Mouse (Mus musculus): ENCODE results near the gene Kcnip2. TPM values are rescaled to one million over a fixed set of nuclear protein-coding genes. Genes with fewer than 3 reads are reported as not detected.

Gene Kcnip2
- polyA plus RNA-seq, 1 experiment = not detected

DNA sequence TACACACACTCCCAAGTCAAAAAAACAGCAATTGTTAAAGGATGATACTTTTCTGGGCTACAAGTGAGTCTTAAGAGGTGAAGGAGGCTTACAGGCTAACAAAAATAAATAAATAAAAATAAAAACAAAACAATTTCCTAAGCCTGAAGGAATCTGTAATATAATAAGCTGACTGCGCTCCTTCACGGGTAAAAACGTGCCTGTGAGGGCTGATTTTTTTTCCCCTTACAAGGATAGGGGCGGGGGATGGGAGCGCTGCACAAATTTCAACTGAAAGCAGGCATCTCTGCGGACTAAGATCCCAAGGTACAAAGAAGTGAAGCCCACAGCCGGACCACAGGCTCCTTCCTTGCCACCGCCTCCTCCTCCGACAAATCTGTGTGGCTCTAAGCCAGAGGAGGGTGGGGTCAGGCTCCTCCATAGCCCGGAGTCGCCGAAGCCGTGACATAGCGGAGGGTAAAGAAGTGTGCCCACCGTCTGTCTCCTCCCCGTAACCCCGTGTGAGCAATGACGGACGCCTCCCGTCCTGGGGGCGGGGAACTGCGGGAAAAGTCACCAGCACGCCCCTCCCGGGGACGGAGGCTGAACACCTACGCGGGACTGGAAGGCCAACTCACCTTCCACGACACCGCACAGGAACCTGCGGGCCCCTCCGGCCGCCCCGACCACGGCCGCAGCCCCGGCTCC is 33.4 kb downstream of the Kcnip2 start:
- H3ac ChIP-seq (ENCODE audit: control insufficient read depth, insufficient read length, low read depth) = peak overlapping the region; percentile 89
- TF ChIP-seq MYOD1 (IDR thresholded peaks at IDR 0.05; ENCODE audit: control insufficient read depth, insufficient read length, low read depth) (no peak), MYOG (IDR thresholded peaks at IDR 0.05; ENCODE audit: control insufficient read depth, extremely low read depth, insufficient read length) (no peak), CTCF (IDR thresholded peaks at IDR 0.05; ENCODE audit: control insufficient read depth, insufficient read depth, insufficient read length) (no peak), USF1 (IDR thresholded peaks at IDR 0.05; ENCODE audit: low read depth) (no peak), MAX (IDR thresholded peaks at IDR 0.05) (no peak), FOSL1 (IDR thresholded peaks at IDR 0.05; ENCODE audit: insufficient read depth, low read length, poor library complexity, severe bottlenecking) (no peak), CEBPB (IDR thresholded peaks at IDR 0.05; ENCODE audit: low read depth) (no peak)
- peaks cover 58% of the 10 kb centered on the region for H3K79me2 ChIP-seq (ENCODE audit: control insufficient read depth, insufficient read depth)
- H3K79me3 ChIP-seq (ENCODE audit: low read depth) = peaks cover 53% of the 10 kb centered on the region
- no peaks in the 10 kb centered on the region for H3K27me3 ChIP-seq (ENCODE audit: control insufficient read depth, insufficient read depth, insufficient read length)
- peaks cover 31% of the 10 kb centered on the region for H3K36me3 ChIP-seq (ENCODE audit: control insufficient read depth, insufficient read depth)
- peak overlapping the region; percentile 87 for H3K4me3 ChIP-seq (ENCODE audit: insufficient read depth, poor library complexity, severe bottlenecking)

GRCm38 (mm10) chr19:45781676-45782075 is 34.2 kb downstream of the Kcnip2 start:
- H3K79me2 ChIP-seq (ENCODE audit: control insufficient read depth, insufficient read depth) = peaks cover 65% of the 10 kb centered on the region
- no peaks in the 10 kb centered on the region for H3K27me3 ChIP-seq (ENCODE audit: control insufficient read depth, insufficient read depth, insufficient read length)
- H3ac ChIP-seq (ENCODE audit: control insufficient read depth, insufficient read length, low read depth) = no peak overlapping the region
- H3K79me3 ChIP-seq (ENCODE audit: low read depth) = peaks cover 54% of the 10 kb centered on the region
- peaks cover 39% of the 10 kb centered on the region for H3K36me3 ChIP-seq (ENCODE audit: control insufficient read depth, insufficient read depth)
- no peak for TF ChIP-seq MAX (IDR thresholded peaks at IDR 0.05)
- TF ChIP-seq CTCF (IDR thresholded peaks at IDR 0.05; ENCODE audit: control insufficient read depth, insufficient read depth, insufficient read length) = no peak
- TF ChIP-seq FOSL1 (IDR thresholded peaks at IDR 0.05; ENCODE audit: insufficient read depth, low read length, poor library complexity, severe bottlenecking) = no peak
- no peak for TF ChIP-seq CEBPB (IDR thresholded peaks at IDR 0.05; ENCODE audit: low read depth)
- TF ChIP-seq USF1 (IDR thresholded peaks at IDR 0.05; ENCODE audit: low read depth) = no peak
- TF ChIP-seq MYOD1 (IDR thresholded peaks at IDR 0.05; ENCODE audit: control insufficient read depth, insufficient read length, low read depth) = no peak
- no peak for TF ChIP-seq MYOG (IDR thresholded peaks at IDR 0.05; ENCODE audit: control insufficient read depth, extremely low read depth, insufficient read length)
- H3K4me3 ChIP-seq (ENCODE audit: insufficient read depth, poor library complexity, severe bottlenecking) = peak overlapping the region; percentile 87

DNA sequence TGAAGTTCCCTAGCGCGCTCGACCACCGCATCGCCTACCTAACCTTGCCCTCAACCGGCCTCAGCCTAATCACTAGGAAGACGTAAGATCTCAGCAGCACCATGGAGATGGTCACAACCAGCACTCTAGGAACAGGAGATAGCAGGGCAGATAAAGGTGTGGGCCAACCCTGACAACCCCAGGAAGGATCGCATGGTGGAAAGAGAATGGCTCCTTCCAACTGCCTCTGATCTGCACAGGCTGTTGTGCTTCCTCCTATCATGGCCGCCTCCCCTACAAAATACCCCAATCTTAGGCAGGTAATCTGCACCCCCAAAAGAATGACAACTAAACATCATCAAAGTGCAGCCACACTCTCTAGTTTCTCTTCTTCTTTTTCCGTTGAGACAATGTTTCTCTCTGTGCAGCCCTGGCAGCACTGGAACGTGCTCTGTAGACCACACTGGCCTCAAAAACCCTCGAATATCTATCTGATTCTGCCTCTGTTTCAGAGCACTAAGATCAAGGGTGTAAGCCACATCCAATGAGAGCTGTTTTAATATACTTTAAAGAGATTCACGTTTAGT is 35.4 kb downstream of the Kcnip2 start:
- Histone ChIP-seq H3K79me2 (ENCODE audit: control insufficient read depth, insufficient read depth) (peaks cover 76% of the 10 kb centered on the region), H3K79me3 (ENCODE audit: low read depth) (peaks cover 54% of the 10 kb centered on the region), H3ac (ENCODE audit: control insufficient read depth, insufficient read length, low read depth) (no peak overlapping the region), H3K27me3 (ENCODE audit: control insufficient read depth, insufficient read depth, insufficient read length) (no peaks in the 10 kb centered on the region), H3K36me3 (ENCODE audit: control insufficient read depth, insufficient read depth) (peaks cover 50% of the 10 kb centered on the region), H3K4me3 (ENCODE audit: insufficient read depth, poor library complexity, severe bottlenecking) (no peak overlapping the region)
- no peak for TF ChIP-seq MYOG (IDR thresholded peaks at IDR 0.05; ENCODE audit: control insufficient read depth, extremely low read depth, insufficient read length)
- TF ChIP-seq USF1 (IDR thresholded peaks at IDR 0.05; ENCODE audit: low read depth) = no peak
- no peak for TF ChIP-seq FOSL1 (IDR thresholded peaks at IDR 0.05; ENCODE audit: insufficient read depth, low read length, poor library complexity, severe bottlenecking)

DNA sequence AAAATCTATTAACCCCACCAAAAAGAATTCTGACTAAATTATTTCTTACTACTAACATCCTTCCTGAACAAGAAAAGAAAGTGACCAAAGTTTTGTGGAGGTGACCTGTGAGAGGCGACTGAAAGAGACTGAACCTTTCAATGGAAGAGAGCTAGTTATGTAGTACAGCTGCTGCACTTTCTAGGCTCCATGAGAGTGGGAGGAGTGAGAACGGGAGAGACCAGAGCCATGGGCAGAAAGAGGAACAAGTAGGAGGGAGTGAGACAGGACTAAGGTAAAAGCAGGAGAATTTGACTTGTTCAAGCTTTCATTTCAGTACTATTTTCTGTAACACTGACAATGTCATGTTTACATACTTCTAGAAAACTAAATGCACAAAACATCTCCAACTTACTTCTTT is 40.4 kb downstream of the Kcnip2 start:
- TF ChIP-seq MAX (IDR thresholded peaks at IDR 0.05) (no peak), MYOG (IDR thresholded peaks at IDR 0.05; ENCODE audit: control insufficient read depth, extremely low read depth, insufficient read length) (no peak), FOSL1 (IDR thresholded peaks at IDR 0.05; ENCODE audit: insufficient read depth, low read length, poor library complexity, severe bottlenecking) (no peak), MYOD1 (IDR thresholded peaks at IDR 0.05; ENCODE audit: control insufficient read depth, insufficient read length, low read depth) (no peak), CEBPB (IDR thresholded peaks at IDR 0.05; ENCODE audit: low read depth) (no peak), CTCF (IDR thresholded peaks at IDR 0.05; ENCODE audit: control insufficient read depth, insufficient read depth, insufficient read length) (no peak), USF1 (IDR thresholded peaks at IDR 0.05; ENCODE audit: low read depth) (no peak)
- Histone ChIP-seq H3ac (ENCODE audit: control insufficient read depth, insufficient read length, low read depth) (no peak overlapping the region), H3K36me3 (ENCODE audit: control insufficient read depth, insufficient read depth) (peaks cover 94% of the 10 kb centered on the region), H3K27me3 (ENCODE audit: control insufficient read depth, insufficient read depth, insufficient read length) (no peaks in the 10 kb centered on the region), H3K79me3 (ENCODE audit: low read depth) (peaks cover 32% of the 10 kb centered on the region), H3K4me3 (ENCODE audit: insufficient read depth, poor library complexity, severe bottlenecking) (no peak overlapping the region), H3K79me2 (ENCODE audit: control insufficient read depth, insufficient read depth) (peaks cover 72% of the 10 kb centered on the region)

DNA sequence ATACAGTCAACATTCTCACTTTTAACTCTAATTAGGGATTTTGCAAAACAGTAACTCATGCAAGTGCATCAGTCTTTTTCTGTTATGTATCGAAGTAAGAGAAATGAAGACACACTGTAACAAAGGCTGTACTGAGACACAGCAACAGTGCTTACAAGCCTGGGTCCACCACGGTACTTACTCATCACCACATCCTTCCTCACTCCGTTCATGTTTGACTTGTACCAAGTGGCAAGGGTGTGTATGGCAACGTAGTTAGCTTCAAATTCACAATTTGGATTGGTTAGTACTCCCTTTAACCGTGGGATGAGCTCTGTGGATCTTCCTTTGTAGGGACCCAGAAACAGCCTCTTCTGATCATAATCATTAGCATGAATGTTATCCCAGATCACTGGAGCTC is 44.4 kb downstream of the Kcnip2 start:
- no peak for TF ChIP-seq MYOD1 (IDR thresholded peaks at IDR 0.05; ENCODE audit: control insufficient read depth, insufficient read length, low read depth)
- no peak for TF ChIP-seq FOSL1 (IDR thresholded peaks at IDR 0.05; ENCODE audit: insufficient read depth, low read length, poor library complexity, severe bottlenecking)
- TF ChIP-seq USF1 (IDR thresholded peaks at IDR 0.05; ENCODE audit: low read depth) = no peak
- TF ChIP-seq CEBPB (IDR thresholded peaks at IDR 0.05; ENCODE audit: low read depth) = no peak
- TF ChIP-seq MYOG (IDR thresholded peaks at IDR 0.05; ENCODE audit: control insufficient read depth, extremely low read depth, insufficient read length) = no peak
- no peak for TF ChIP-seq MAX (IDR thresholded peaks at IDR 0.05)
- no peak for TF ChIP-seq CTCF (IDR thresholded peaks at IDR 0.05; ENCODE audit: control insufficient read depth, insufficient read depth, insufficient read length)
- no peak overlapping the region for H3ac ChIP-seq (ENCODE audit: control insufficient read depth, insufficient read length, low read depth)
- H3K4me3 ChIP-seq (ENCODE audit: insufficient read depth, poor library complexity, severe bottlenecking) = no peak overlapping the region
- H3K79me2 ChIP-seq (ENCODE audit: control insufficient read depth, insufficient read depth) = peaks cover 59% of the 10 kb centered on the region
- peaks cover 94% of the 10 kb centered on the region for H3K36me3 ChIP-seq (ENCODE audit: control insufficient read depth, insufficient read depth)
- H3K27me3 ChIP-seq (ENCODE audit: control insufficient read depth, insufficient read depth, insufficient read length) = no peaks in the 10 kb centered on the region
- peaks cover 8% of the 10 kb centered on the region for H3K79me3 ChIP-seq (ENCODE audit: low read depth)

Data from C2C12 (cell line).